Mouse (Mus musculus) limb, embryonic 14.5 days (tissue): Measurements from ENCODE around the gene Higd1a. TPM values are rescaled to one million over a fixed set of nuclear protein-coding genes. Genes with fewer than 3 reads are reported as not detected.

ENCODE experiments used
- ATAC-seq: fragments of 200-750 bp; cut with Nextera tagmentation; 2 replicates; pipeline ENCODE4 v1.8.0; 2017; ENCODE audit warnings: low read depth, moderate number of reproducible peaks, moderate TSS enrichment; ENCODE audit not compliant: low FRiP score
- DNase-seq: peaks from one replicate; pipeline ENCODE4 v3.0.0-alpha.2; 2015; ENCODE audit warnings: low spot score
- H3K27ac ChIP-seq: fragments of 300-500 bp; sonication (generic); replicated peaks from 2 replicates; pipeline ENCODE4 v1.5.1; 2014; ENCODE audit warnings: low read depth, mild to moderate bottlenecking, low read length, moderate library complexity, mixed read lengths
- H3K27me3 ChIP-seq: fragments of 300-500 bp; sonication (generic); 2 replicates; pipeline ENCODE4 v1.6.1; 2014; ENCODE audit warnings: low read length, mixed read lengths; ENCODE audit not compliant: control insufficient read depth, insufficient read depth
- H3K36me3 ChIP-seq: fragments of 300-500 bp; sonication (generic); 2 replicates; pipeline ENCODE4 v1.6.1; 2014; ENCODE audit warnings: mild to moderate bottlenecking, low read length, moderate library complexity, mixed read lengths; ENCODE audit not compliant: control insufficient read depth, insufficient read depth
- H3K4me1 ChIP-seq: fragments of 300-500 bp; sonication (generic); 2 replicates; pipeline ENCODE4 v1.6.1; 2014; ENCODE audit warnings: antibody characterized with exemption, low read length, mixed read lengths; ENCODE audit not compliant: control insufficient read depth, insufficient read depth
- H3K4me2 ChIP-seq: fragments of 300-500 bp; sonication (generic); replicated peaks from 2 replicates; pipeline ENCODE4 v1.6.1; 2014; ENCODE audit warnings: low read depth, mild to moderate bottlenecking, low read length, moderate library complexity; ENCODE audit not compliant: severe bottlenecking
- H3K4me3 ChIP-seq: fragments of 300-500 bp; sonication (generic); replicated peaks from 2 replicates; pipeline ENCODE4 v1.5.1; 2014; ENCODE audit warnings: low read length
- H3K9ac ChIP-seq: fragments of 300-500 bp; sonication (generic); 2 replicates; pipeline ENCODE4 v1.6.1; 2014; ENCODE audit warnings: mild to moderate bottlenecking, low read depth, low read length, moderate library complexity; ENCODE audit not compliant: severe bottlenecking
- H3K9me3 ChIP-seq: fragments of 300-500 bp; sonication (generic); 2 replicates; pipeline ENCODE4 v1.6.1; 2016; ENCODE audit warnings: low read length; ENCODE audit not compliant: control insufficient read depth
- POLR2A ChIP-seq: fragments of 200-500 bp; IDR thresholded peaks from 2 replicates; pipeline ENCODE4 v1.8.0; 2012; ENCODE audit warnings: inconsistent platforms, mild to moderate bottlenecking, moderate library complexity, borderline replicate concordance; ENCODE audit not compliant: insufficient read depth, insufficient read length; ENCODE audit errors: extremely low read depth
- WGBS: fragments of 180-500 bp; shearing (Covaris S2); extraction: QIAGEN DNeasy Blood & Tissue Kit; methylation state at CpG from one replicate; pipeline ENCODE4 v1.1.7; 2014; 5-methylcytosine and 5-hydroxymethylcytosine counted together
- polyA plus RNA-seq, 2 experiments: library from polyadenylated mRNA; depleted of rRNA in 1 of 2; stranded (reverse) in 1 of 2; unstranded in 1 of 2; fragments of >200 nt; fragmentation: Nextera tagmentation in 1 of 2; extraction: Ambion mirVana in 1 of 2; gene quantifications; 2 replicates each; pipeline versions ENCODE4 v1.2.1 to v1.2.3; 2012 to 2014

Gene Higd1a
- polyA plus RNA-seq, 2 experiments = 71.0 to 235 TPM

DNA sequence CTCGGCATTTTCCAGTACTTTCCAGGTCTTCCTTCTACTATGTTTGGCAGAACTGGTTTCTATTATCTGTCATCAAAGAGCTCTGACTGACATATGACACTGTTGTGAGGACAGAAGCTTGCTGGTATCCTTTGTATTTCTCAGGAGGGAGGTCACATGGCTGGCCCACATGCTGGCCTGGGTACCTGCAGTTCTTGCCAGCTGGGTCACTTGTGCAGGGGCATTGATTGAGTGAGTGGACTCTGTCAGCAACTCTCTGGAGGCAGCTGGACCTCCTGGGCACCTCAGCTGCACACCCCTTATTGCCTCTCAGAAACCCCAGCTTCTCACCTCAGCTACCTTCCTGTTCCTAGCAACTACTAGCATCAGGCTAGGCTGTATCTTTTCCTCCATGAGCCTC lies 50.6 kb downstream of the Higd1a start:
- no peaks in the 10 kb centered on the region for H3K36me3 ChIP-seq
- no peak for ATAC-seq
- no peaks in the 10 kb centered on the region for H3K9me3 ChIP-seq
- DNase-seq = no peak
- no peak overlapping the region for H3K27ac ChIP-seq
- H3K4me3 ChIP-seq = no peak overlapping the region
- WGBS = 63% methylated on average over 1 of the region's 1 CpGs
- TF ChIP-seq POLR2A = no peak
- H3K4me2 ChIP-seq = no peak overlapping the region
- 0 out of 2 replicates have a peak, but pooled peaks cover 2% of the 10 kb centered on the region for H3K4me1 ChIP-seq
- no peaks in the 10 kb centered on the region for H3K27me3 ChIP-seq
- no peak overlapping the region for H3K9ac ChIP-seq

DNA sequence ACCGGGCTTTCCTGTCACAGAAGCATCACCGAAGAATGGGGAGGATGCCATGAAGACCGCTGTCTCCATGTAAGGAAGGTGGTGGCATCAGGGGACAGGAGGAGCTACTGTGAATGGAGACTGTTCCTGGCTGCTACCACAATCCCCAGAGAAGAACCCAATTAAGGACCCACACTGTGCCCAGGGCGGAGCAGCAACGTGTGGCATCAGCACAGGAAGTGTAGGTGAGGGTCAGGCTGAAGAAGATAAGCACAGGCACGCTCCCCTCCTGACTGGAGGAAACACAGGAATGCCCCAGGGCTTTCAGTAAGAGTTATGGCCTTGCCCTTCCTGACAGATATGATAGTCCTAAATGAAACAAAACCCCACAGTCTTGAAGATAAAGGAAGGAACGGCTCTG lies 55.4 kb downstream of the Higd1a start:
- no peak for TF ChIP-seq POLR2A
- H3K36me3 ChIP-seq = no peaks in the 10 kb centered on the region
- no peak overlapping the region for H3K27ac ChIP-seq
- no peak overlapping the region for H3K4me3 ChIP-seq
- ATAC-seq (no peak), DNase-seq (no peak)
- H3K9ac ChIP-seq = no peak overlapping the region
- H3K9me3 ChIP-seq = no peaks in the 10 kb centered on the region
- 60% methylated on average over 7 of the region's 7 CpGs for WGBS
- H3K4me2 ChIP-seq = no peak overlapping the region
- H3K4me1 ChIP-seq = no peaks in the 10 kb centered on the region
- no peaks in the 10 kb centered on the region for H3K27me3 ChIP-seq

GRCm38 (mm10) chr9:121798887-121799520 lies 59.2 kb downstream of the Higd1a start:
- TF ChIP-seq POLR2A = no peak
- Histone ChIP-seq H3K27ac (no peak overlapping the region), H3K27me3 (no peaks in the 10 kb centered on the region), H3K4me2 (no peak overlapping the region), H3K9me3 (no peaks in the 10 kb centered on the region), H3K4me3 (no peak overlapping the region), H3K36me3 (no peaks in the 10 kb centered on the region), H3K4me1 (peaks cover 3% of the 10 kb centered on the region; the same call in 1 of the 2 replicates), H3K9ac (no peak overlapping the region)
- ATAC-seq = no peak
- DNase-seq = no peak
- 47% methylated on average over 6 of the region's 6 CpGs for WGBS

Other genes starting within 250 kb of the Higd1a start
- 0.17 and 0.21 TPM in 2 replicates for gene Lyzl4, start 216.3 kb downstream of the Higd1a start, polyA plus RNA-seq (2012; rRNA removed)
- gene Lyzl4, start 216.3 kb downstream of the Higd1a start, polyA plus RNA-seq (2014; fragmentation: Nextera tagmentation; extraction: Ambion mirVana) = 0.33 TPM in 1 of 2 replicates, not detected in the other
- 0.42 and 0.47 TPM in 2 replicates for gene Vipr1, start 215.6 kb downstream of the Higd1a start, polyA plus RNA-seq (2012; rRNA removed)
- gene Vipr1, start 215.6 kb downstream of the Higd1a start, polyA plus RNA-seq (2014; fragmentation: Nextera tagmentation; extraction: Ambion mirVana) = 0.45 and 0.48 TPM in 2 replicates
- gene Sec22c, start 152.9 kb downstream of the Higd1a start, polyA plus RNA-seq (2012; rRNA removed) = 10.8 and 13.2 TPM in 2 replicates
- 11.4 and 12.6 TPM in 2 replicates for gene Sec22c, start 152.9 kb downstream of the Higd1a start, polyA plus RNA-seq (2014; fragmentation: Nextera tagmentation; extraction: Ambion mirVana)
- gene Ss18l2, start 148.0 kb downstream of the Higd1a start, polyA plus RNA-seq (2012; rRNA removed) = 50.6 and 73.7 TPM in 2 replicates
- gene Ss18l2, start 148.0 kb downstream of the Higd1a start, polyA plus RNA-seq (2014; fragmentation: Nextera tagmentation; extraction: Ambion mirVana) = 128 and 143 TPM in 2 replicates
- 188 and 216 TPM in 2 replicates for gene Nktr, start 139.2 kb downstream of the Higd1a start, polyA plus RNA-seq (2012; rRNA removed)
- 73.5 and 81.4 TPM in 2 replicates for gene Nktr, start 139.2 kb downstream of the Higd1a start, polyA plus RNA-seq (2014; fragmentation: Nextera tagmentation; extraction: Ambion mirVana)
- gene Zfp651, start 99.0 kb downstream of the Higd1a start, polyA plus RNA-seq (2012; rRNA removed) = 64.0 and 71.0 TPM in 2 replicates
- 20.0 and 30.3 TPM in 2 replicates for gene Zfp651, start 99.0 kb downstream of the Higd1a start, polyA plus RNA-seq (2014; fragmentation: Nextera tagmentation; extraction: Ambion mirVana)
- 12.4 and 14.1 TPM in 2 replicates for gene Klhl40, start 80.8 kb downstream of the Higd1a start, polyA plus RNA-seq (2012; rRNA removed)
- gene Klhl40, start 80.8 kb downstream of the Higd1a start, polyA plus RNA-seq (2014; fragmentation: Nextera tagmentation; extraction: Ambion mirVana) = 16.0 and 20.8 TPM in 2 replicates
- gene Hhatl, start 65.9 kb downstream of the Higd1a start, polyA plus RNA-seq (2012; rRNA removed) = 1.9 and 2.0 TPM in 2 replicates
- gene Hhatl, start 65.9 kb downstream of the Higd1a start, polyA plus RNA-seq (2014; fragmentation: Nextera tagmentation; extraction: Ambion mirVana) = 1.1 and 1.7 TPM in 2 replicates
- gene Ccdc13, start 18.9 kb downstream of the Higd1a start, polyA plus RNA-seq (2012; rRNA removed) = 0.58 and 0.79 TPM in 2 replicates
- 0.47 and 0.59 TPM in 2 replicates for gene Ccdc13, start 18.9 kb downstream of the Higd1a start, polyA plus RNA-seq (2014; fragmentation: Nextera tagmentation; extraction: Ambion mirVana)
- gene Ackr2, start 40.0 kb upstream of the Higd1a start, polyA plus RNA-seq (2012; rRNA removed) = 0.25 and 0.32 TPM in 2 replicates
- gene Ackr2, start 40.0 kb upstream of the Higd1a start, polyA plus RNA-seq (2014; fragmentation: Nextera tagmentation; extraction: Ambion mirVana) = 0.26 and 0.40 TPM in 2 replicates
- not detected in 2 replicates for gene Cyp8b1, start 57.9 kb upstream of the Higd1a start, polyA plus RNA-seq (2012; rRNA removed)
- not detected in 2 replicates for gene Cyp8b1, start 57.9 kb upstream of the Higd1a start, polyA plus RNA-seq (2014; fragmentation: Nextera tagmentation; extraction: Ambion mirVana)
- gene Fam198a, start 92.6 kb upstream of the Higd1a start, polyA plus RNA-seq (2012; rRNA removed) = 8.7 and 11.4 TPM in 2 replicates
- 6.4 and 6.7 TPM in 2 replicates for gene Fam198a, start 92.6 kb upstream of the Higd1a start, polyA plus RNA-seq (2014; fragmentation: Nextera tagmentation; extraction: Ambion mirVana)
- 20.3 and 24.6 TPM in 2 replicates for gene Pomgnt2, start 138.7 kb upstream of the Higd1a start, polyA plus RNA-seq (2012; rRNA removed)
- gene Pomgnt2, start 138.7 kb upstream of the Higd1a start, polyA plus RNA-seq (2014; fragmentation: Nextera tagmentation; extraction: Ambion mirVana) = 14.6 and 15.9 TPM in 2 replicates